Mouse (Mus musculus) fat pad, adult 2 months (tissue): ENCODE data around the gene Gm49387.

ENCODE experiments used
- DNase-seq: peaks from one replicate; pipeline ENCODE4 v3.0.0-alpha.2; 2011; ENCODE audit warnings: low read depth, low spot score; ENCODE audit errors: extremely low read depth

Gene Gm49387

DNA sequence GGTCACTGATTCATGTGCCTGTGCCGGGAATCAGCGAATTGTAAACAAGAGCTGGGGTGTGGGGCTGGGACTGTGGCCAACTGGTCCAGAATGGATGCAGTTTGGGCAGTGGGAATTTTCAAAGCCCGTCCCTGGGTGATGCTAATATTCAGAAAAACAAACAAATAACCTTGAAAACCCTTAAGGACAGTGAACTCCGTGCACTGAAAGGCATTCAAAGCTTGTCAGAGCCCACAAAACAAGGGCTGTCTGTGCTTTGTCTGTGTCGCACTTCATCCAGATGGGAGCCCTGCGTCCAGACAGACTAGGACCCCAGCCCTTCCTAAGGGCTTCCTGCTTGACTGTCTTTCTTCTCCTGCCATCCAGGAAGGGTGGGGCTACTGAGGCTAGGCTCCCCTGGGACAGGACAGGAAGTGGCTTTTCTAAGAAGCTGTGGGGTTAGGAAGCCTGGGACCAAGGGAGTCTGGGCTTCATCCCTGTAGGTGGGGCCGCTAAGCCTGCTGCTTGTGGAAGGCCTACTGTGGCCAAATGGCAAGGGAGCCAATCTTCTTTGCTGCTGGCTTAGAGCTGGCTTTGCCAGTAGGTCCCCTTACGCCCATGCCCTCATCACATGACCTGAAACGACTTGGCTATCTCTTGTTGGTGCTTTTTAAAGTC, 22.0 kb upstream of the Gm49387 start:
- no peak for DNase-seq

DNA sequence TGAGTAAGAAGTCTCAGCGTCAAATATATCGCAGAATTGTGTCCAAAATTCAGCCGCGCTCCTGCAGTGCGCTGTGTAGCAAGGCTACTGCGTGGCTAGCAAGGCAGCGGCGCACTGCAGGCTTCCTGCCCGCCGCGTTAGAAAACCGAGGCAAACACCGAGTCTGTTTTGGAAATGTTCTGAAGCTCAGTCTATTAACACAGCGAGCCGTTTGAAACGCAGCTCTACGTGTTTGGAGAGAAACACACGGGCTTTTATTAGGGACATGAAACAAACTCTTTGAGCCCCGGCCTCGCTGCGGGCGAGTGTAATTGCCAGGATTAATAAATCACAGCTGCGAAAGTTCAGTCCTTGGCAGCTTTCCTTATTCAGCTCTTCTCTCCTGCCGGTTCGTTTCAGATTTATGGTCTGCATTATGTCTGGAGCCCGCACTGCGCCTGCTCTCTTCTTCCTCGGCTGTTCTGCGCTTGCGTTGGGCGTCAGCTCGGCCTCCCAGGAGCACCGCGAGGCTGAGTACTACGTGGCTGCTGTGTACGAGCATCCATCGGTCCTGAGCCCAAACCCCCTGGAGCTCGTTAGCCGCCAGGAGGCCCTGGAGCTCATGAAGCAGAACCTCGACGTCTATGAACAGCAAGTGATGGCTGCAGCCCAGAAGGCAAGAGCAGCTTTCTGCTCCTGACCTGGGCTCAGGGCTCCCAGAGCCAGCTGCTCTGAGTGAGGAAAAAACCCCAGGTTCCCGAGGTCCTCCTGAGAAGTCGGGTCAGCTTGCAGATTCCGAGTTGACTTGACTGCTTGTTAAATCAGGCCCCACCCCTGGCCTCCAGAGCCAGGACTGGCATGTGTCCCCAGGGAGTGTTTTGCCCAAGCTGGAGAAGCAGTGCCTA, 21.2 kb upstream of the Gm49387 start:
- DNase-seq, result no peak

DNA sequence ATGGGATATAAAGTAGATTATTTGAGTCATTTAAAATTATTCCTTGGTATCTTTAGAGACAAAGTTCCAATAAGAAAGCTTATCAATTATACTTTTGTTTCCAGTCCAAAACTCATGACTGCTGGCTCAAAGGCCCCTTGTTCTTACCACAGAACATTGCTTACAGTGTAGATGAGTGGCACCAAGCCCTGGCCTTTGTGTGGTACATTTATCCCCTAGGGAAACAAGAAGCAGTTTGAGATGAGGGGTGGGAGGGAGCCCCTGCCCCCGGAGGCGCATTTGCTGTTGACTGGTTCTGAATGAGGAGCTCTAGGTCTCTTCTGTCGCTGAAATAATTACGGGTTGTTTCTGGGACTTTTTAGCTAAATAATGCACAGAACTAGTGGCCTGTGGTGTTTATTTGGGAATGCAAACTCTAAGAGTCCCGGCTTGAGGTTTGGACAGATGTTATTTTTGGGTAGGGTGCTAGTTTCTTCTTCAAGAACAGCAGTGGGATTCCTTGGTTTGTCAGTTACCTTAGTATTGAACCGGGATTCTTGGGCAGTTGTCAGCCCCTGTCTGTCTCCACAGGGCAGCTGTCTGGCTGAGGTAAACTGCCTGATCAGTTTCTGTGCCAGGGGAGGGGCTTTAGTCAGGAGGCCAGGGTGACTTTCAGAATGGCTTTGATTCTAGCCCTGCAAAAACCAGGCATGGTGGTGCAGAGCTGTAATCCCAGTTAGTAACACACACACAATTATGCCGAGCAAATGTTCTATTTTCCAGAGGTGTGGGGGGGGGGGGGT, 19.8 kb upstream of the Gm49387 start:
- DNase-seq, result no peak

DNA sequence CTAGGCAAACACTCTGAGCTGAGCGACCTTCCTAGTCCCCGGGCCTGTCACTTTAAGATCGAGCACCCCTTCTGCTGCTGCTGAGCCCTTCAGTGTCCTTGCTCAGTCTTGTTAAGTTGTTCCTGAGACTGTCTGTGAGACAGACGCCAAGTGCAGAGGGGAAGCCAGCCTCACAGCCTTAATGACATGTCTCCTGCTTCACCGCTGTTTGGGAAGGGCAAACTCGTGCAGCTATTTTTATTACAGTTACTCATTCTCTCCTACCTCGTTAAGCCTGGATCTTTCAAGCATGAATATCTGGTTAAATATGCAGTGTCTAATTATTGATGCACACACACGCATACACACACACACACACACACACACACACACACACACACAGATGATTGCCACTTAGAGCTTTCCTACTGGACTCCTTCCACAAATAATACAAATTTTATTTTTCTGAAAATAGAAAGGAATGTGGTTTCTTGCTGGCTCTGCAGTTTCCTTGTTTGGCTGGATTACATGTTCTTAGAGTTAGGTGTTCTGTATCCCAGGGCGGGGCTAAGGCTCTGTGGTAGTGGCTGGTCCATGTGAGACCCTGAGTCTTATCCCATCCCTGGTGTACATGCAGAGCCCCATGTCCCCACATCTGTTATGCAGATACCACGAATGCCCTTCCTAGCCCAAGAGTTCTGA, 19.0 kb upstream of the Gm49387 start:
- DNase-seq, result no peak

DNA sequence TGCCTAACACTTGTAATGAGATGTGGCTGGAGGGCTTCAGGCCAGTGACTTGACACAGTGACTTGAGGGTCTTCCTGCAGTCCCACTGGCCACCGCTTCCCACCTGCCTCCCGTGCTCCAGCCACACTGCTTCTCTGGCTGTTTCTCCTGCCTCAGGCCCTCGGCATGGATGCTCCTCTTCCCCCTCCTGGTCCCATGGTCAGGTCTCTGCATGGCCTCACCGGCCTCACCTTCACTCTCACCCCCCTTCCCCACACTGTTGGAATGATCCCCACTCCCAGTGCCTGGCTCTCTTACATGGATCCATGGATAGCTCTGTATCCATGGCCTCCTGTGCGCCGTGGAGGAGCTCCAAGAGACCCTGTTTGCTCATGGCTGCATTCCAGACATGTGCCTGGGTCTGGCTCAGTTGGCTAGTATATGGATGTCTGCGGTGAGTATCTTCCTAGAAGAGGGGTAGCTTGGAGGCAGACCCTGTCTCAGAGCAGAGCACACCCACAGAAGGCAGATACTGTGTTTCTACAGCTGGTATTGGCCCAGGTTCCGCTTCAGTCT, 17.5 kb upstream of the Gm49387 start:
- DNase-seq, result no peak

DNA sequence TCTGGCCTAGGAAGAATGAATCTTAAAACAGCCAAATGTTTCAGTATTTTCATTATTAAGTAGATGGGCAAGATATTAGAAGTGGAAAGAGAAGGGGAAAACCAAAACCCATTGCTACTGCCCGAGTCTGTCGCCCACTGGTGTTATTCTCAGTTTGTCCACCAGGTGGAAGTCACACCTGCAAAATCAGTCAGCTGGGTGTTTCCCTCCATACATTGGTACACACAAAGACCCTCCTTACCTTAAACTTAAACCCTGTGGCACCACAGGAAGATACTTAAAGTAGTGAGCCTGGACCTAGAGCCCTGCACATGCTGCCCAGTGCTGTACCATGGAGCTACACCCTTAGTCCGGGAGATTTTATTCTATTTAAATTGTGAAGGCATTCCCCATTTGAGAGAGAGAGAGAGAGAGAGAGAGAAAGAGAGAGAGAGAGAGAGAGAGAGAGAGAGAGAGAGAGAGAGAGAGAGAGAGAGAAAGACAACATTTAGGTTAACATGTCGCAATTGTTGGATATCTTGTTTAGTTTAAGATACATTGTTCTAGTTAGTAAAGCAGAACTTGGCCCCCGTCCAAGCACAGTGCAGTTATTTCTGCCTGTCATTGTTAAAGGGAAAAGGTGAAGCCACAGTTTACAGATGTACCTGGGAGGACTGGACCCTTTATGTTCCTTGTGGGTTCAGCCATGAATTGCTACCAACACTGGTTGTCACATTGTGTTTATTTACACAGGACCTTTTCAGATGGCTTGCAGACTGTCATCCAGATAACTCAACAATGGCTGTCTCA, 16.4 kb upstream of the Gm49387 start:
- no peak for DNase-seq

DNA sequence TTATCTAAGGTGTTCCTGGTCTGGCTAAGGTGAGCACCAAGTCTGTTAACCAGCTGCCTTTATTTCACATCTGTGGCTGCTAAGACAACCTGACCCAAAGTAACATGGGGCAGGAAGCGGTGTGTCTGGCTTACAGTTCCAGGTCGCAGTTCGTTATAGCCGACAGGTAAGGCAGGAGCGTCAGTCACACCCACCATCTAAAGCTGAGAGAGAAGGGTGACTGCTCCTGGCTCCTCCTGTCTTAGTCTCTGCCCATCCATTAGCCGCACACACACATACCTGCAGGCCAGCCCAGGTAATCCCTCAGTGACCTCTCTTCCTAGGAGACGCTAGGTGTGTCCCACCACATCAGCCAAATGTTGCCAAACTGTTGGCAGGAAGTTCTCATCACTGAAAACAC, 15.7 kb upstream of the Gm49387 start:
- no peak for DNase-seq

DNA sequence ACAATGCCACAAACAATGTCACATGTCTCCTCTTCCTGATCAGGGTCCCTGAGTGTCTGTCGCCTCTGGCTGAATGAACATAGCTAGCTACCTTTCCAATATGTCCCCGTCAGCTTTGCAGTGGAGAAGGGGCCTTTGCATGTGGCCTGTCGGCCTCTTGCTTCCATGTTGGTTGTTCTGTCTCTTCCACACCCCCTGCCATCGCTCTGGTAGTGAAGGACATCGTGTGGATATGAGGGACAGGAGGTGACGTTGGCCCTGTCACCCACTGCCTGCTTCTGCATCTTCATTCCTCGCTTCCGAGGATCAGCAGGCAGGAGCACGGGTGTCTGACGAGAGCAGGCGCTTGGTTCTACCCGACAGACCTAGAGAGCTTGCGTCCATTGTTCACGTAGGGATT, 14.7 kb upstream of the Gm49387 start:
- no peak for DNase-seq

DNA sequence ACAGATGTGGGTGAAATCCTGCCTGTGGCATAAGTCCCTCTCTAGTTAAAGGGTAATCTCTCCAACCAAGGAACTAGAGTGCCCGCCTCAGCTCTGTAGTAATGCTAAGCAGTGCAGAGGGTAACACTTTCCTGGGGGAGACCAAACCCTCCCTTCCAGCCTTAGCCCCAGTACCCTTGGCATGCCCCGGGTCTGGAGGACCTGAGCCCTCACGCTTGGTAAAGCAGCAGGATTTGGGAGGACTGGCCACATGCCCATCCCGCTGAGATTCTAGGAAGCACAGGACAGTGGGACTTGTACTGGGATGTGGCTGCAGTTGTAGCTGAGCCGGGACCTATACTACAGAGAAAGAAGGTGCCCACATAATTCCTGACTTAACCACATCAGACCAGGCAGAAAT, 14.1 kb upstream of the Gm49387 start:
- no peak for DNase-seq

DNA sequence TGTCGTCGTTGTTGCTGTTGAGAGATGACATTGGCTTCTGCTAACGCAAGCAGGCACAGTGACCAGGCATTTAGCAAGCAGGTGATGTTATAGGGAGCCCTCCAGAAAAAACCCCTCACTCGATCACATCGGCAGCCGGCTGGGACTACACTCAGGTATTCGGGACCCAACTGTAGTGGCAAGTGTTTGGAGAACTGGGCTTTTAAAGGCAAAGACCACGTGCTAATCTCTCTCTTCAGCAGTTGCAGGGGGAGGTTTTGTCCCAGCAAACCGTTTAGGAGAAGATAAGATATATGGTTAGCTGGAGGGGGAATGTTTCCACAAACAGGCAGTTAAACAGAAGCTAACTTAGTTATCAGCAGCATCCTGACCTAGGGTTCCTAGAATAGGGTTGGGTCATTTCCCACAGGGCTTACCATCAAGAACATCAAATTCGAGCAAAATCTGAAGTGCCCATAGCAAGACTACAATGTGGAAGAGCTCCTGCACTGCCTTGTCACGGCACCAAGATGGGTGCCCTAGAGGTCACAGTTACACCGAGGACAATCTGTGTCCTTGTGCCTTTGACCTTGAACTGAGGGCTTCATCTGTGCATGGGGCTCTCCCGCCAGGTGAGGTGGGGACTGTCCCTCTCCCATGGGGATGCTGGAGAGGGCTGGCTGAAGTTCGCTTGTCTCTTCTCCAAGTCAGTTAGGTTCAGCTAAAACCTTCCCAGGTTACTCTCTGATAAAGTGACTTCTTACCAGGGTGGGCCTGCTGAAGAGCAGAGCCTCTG, 12.6 kb upstream of the Gm49387 start:
- DNase-seq, result no peak

DNA sequence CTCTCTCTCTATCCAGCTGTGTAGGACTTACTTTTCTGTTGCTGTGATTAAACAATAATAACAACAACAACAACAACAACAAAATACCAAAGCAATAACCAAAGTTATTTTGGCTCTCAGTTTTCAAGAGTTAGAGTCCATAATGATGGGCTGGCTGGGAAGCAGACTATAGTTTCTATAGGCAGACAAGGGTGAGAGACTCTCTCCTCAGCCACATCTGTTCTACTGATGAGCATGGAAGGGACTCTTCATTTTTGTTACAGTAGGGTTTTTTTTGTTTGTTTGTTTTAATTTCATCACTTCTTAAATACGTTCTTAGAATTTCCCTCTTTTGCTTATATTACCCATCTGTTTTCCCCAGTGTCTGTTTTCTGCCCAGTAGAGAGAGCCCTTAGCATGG, 11.9 kb upstream of the Gm49387 start:
- DNase-seq, result no peak

DNA sequence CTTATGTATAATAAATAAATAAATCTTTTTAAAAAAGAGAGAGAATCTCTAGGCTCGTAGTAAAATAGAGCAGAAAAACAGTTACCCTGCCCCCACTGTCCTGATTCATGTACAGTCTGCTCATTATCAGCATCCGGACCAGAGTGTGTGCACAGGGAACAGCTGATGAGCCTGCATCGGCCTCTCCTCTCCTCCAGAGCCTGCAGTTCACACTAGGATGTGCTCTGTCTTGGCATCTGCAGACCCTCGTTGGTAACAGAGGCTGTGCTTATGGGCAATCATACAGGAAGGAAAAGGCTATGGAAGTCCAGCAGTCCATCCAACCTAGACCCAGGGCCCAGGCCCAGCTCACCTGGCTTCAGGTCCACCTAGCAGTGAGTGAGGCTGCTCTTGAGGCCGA, 11.4 kb upstream of the Gm49387 start:
- DNase-seq, result no peak

DNA sequence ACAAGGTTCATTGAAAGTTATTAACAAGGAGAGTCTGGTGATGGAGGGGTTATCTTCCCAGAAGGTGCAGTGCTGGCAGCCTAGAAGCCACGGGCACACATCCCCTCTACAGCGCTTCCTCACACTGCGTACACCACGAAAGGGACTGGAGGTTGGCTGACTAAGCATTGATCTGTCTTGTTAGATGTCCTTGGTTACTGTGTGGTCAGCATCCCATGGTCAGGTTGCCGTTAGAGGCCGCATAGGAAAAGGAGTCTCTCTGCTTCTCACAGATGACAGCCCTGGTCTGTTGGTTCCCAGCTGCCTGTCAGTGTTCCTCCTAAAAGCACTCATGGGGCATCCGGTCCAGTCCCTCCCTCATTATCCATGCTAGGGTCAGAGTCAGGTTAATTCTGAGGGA, 10.5 kb upstream of the Gm49387 start:
- DNase-seq, result no peak

DNA sequence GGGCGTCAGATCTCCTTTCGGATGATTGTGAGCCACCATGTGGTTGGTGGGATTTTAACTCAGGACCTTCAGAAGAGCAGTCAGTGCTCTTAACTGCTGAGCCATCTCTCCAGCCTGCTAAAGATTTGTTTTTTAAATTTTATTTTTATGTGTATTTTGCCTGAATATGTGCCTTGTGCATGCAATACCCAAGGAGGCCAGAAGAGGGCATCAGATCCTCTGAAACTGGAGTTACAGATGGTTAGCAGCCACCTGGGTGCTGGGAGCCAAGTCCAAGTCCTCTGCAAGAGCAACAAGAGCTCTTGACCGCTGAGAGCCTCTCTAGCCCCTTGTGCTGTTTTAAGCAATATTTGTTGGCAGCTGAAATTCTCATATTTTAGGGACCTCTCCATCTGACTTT, 9.7 kb upstream of the Gm49387 start:
- DNase-seq, result no peak

DNA sequence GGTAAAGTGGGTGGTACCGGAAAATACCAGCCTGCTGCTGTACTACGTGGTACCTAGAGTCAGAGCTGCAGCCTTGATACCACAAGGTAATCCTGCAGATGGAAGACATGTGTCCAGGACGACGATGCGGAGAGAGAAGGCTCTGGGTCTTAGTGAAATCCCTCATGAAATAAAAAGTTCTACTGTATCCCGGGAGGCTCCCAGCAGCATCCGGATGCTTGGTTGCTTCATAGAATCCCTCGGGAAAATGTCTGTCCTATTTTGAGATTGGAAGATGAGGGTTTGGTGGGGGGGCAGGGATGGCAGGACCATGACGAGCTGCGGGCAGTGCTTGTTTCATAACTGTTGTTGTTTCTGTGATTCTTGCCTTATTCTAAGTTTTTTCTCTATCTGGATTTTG, 7.3 kb upstream of the Gm49387 start:
- no peak for DNase-seq

DNA sequence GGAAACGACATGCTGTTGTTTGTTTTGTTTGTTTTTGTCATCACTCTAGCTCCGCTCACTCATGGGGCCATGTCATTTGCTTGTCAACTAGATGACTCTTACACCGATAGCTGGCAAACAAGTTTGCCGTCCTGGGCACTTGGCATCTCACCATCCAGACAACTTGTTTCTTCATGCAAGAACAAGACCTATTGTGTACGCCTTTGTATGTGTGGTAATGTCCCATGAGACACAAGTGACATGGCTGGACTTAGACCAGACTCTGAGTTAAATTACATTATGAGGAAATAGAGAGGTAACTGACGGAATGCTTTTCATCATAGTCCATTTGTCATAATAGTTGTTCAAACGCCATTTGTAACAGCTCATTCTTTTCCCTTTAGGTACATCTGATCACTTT, 5.2 kb upstream of the Gm49387 start:
- DNase-seq, result peak; percentile 94

DNA sequence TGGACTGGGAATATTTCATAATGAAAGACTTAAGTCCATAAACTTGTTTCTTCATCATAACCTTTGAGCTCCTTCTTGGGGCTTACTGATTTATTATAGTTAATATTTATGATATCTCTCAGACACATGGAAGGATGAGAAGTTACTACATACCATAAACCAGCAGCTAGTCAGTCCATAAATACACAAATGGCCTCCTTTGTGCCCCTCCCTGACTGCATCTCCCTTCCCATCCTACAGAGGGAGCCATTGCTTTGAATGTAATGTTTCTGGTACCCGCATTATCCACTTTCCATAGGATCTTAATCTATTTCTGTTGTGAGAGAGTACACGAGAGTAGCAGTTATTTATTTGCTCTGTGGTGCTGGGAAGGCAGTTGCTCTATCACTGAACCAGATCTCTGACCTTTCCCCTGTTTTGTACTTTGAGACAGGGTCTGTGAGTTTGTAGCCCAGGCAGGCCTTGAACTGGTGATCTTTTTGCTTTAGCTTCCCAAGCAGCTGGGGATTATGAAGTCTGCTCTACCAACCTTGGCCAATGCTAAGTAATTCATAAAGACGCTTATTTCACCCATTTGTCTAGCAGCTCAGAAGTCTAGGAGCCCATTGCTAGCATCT, 4.4 kb upstream of the Gm49387 start:
- DNase-seq, result peak; percentile 65

DNA sequence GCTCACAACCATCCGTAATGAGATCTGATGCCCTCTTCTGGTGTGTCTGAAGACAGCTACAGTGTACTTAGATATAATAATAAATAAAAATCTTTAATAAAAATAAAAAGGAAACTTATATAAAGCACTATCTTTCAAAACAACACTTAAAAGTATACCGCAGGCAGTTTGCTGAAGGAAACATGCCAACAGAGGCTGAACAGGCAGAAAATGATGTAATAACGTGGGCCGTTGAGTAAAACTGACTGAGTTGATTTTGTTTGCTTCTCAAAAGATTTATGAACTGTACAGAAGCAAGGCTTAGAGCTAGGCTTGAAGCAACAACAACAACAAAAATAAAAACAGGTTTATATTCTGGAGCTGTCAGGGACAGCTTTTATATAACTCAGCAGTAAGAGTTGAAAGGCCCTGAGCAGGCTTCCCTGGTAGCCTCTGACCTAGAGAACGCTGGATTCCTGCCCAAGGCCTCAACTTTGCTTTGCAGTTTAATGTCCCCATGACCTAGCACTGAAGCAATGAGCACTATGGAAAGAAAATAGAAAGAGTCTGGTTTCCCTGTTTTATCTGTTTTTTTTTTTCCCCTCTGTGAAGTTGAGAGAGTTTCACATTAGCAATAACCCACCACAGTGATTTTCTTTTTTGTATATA, 3.6 kb upstream of the Gm49387 start:
- peak; percentile 69 for DNase-seq
